Mouse (Mus musculus): Measurements from ENCODE around the gene Plau. TPM values are rescaled to one million over a fixed set of nuclear protein-coding genes. Genes with fewer than 3 reads are reported as not detected.

The Plau gene
- total RNA-seq, 2 experiments from 2014 or later = 6.5 to 9.6 TPM

- Histone ChIP-seq H3K27ac (peak overlapping the region; percentile 10; the same call in 1 of the 2 replicates), H3K4me3 (no peak overlapping the region)
- intact Hi-C loops (cut with DNase I) = no loop called here
- TF ChIP-seq CTCF (IDR thresholded peaks at IDR 0.05) = no peak
- DNase-seq (ENCODE audit: extremely low spot score in 1 of 2, low spot score in 2 of 2) = no peak
These were observed 2.9 kb upstream of the Plau start for GRCm38 (mm10) chr14:20833525-20833924.

DNA sequence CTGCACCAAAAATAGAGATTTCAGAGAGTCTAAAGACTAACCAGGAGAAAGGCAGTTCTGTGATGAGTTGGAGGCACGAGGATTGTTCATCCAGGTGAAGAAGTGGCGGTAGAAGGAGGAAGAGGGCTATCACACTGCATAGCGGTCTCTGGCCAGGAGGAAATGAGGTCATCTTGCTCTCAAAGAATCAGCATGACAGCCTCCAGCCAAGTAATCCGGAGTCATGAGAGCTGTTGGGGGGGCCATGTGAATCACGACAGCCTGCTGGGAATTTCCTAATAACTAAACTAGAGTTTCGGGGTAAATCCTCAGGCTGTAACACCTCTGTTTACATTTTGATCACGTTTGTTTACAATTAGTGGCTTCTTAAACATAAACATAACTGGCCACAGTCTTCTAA, 2.3 kb upstream of the Plau start:
- Histone ChIP-seq H3K4me3 (no peak overlapping the region), H3K27ac (peak overlapping the region; percentile 29; the same call in 1 of the 2 replicates)
- intact Hi-C loops (cut with DNase I) = no loop called here
- DNase-seq (ENCODE audit: extremely low spot score in 1 of 2, low spot score in 2 of 2) = no peak
- no peak for TF ChIP-seq CTCF (IDR thresholded peaks at IDR 0.05)

DNA sequence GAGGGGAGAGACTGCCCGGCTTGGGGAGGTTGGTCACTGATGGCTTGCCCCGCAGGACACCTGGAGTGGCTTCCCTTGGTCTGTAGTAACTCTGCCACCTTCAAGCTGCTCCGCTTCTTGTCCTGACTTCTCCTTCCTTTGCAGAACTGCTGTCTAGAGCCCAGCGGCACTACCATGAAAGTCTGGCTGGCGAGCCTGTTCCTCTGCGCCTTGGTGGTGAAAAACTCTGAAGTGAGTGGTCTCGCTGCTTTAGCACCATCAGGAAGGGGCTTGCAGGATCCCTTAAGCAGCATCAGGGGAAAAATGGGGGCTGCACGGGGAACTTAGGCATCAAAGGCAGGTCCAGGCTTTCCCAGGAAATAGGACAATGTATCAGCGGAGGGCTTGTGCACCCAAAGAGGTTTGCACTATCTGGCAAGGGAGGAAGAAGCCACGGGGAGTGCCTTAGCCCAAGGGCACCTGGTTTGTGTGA, 481 bp downstream of the Plau start:
- TF ChIP-seq CTCF (IDR thresholded peaks at IDR 0.05) = no peak
- intact Hi-C loops (cut with DNase I) = no loop called here
- Histone ChIP-seq H3K4me3 (peak overlapping the region; percentile 62), H3K27ac (peak overlapping the region; percentile 76)
- no peak for DNase-seq (ENCODE audit: extremely low spot score in 1 of 2, low spot score in 2 of 2)

- Histone ChIP-seq H3K4me3 (0 out of 2 replicates have a peak overlapping the region, but pooled peaks have one; percentile 22), H3K27ac (no peak overlapping the region)
- intact Hi-C loops (cut with DNase I) = no loop called here
- TF ChIP-seq CTCF (IDR thresholded peaks at IDR 0.05) = no peak
- DNase-seq (ENCODE audit: extremely low spot score in 1 of 2, low spot score in 2 of 2) = no peak
These were observed 1.2 kb downstream of the Plau start for GRCm38 (mm10) chr14:20837681-20838080.

DNA sequence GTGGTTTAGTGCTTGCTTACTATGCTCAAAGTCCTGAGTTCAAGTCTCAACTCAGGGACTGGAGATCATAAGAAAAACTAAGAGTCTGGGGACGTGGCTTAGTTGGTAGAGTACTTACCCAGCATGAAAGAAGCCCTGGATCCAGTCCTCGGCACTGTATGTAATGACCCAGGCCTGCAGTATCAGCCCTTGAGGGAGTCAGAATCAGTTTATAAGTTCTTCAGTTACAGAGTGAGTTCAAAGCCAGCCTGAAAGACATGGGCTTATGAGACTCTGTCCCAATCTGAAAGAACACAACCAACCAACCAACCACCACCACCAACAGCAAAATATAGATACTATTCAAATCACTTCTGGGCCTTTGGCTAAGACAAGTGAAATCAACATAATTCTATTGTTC, 5.1 kb downstream of the Plau start:
- no peak for TF ChIP-seq CTCF (IDR thresholded peaks at IDR 0.05)
- no peak for DNase-seq (ENCODE audit: extremely low spot score in 1 of 2, low spot score in 2 of 2)
- Histone ChIP-seq H3K27ac (no peak overlapping the region), H3K4me3 (no peak overlapping the region)
- intact Hi-C loops (cut with DNase I) = loop anchor here (5.0 kb wide), 1 partner anchor 34 kb away; no protein-coding TSS in a partner anchor

- intact Hi-C loops (cut with DNase I) = loop anchor here (5.0 kb wide), 1 partner anchor 35 kb away; no protein-coding TSS in a partner anchor
These were observed 6.2 kb downstream of the Plau start for GRCm38 (mm10) chr14:20842629-20843028.

GRCm38 (mm10) chr14:20844126-20844525, 7.7 kb downstream of the Plau start:
- Histone ChIP-seq H3K27ac (no peak overlapping the region), H3K4me3 (no peak overlapping the region)
- intact Hi-C loops (cut with DNase I) = loop anchor here (5.0 kb wide), 1 partner anchor 37 kb away; no protein-coding TSS in a partner anchor
- no peak for DNase-seq (ENCODE audit: extremely low spot score in 1 of 2, low spot score in 2 of 2)
- TF ChIP-seq CTCF (IDR thresholded peaks at IDR 0.05) = no peak

More at GRCm38 (mm10) chr14:20842629-20843028, 6.2 kb downstream of the Plau start:
- no peak overlapping the region for H3K27ac ChIP-seq
- TF ChIP-seq CTCF (IDR thresholded peaks at IDR 0.05) = no peak
- H3K4me3 ChIP-seq = no peak overlapping the region
- no peak for DNase-seq (ENCODE audit: extremely low spot score in 1 of 2, low spot score in 2 of 2)

- no peak for DNase-seq (ENCODE audit: extremely low spot score in 1 of 2, low spot score in 2 of 2)
- no peak for TF ChIP-seq CTCF (IDR thresholded peaks at IDR 0.05)
- Histone ChIP-seq H3K27ac (no peak overlapping the region), H3K4me3 (no peak overlapping the region)
- intact Hi-C loops (cut with DNase I) = loop anchor here (5.0 kb wide), 1 partner anchor 38 kb away; no protein-coding TSS in a partner anchor
These were observed 8.5 kb downstream of the Plau start for GRCm38 (mm10) chr14:20844671-20845576.

DNA sequence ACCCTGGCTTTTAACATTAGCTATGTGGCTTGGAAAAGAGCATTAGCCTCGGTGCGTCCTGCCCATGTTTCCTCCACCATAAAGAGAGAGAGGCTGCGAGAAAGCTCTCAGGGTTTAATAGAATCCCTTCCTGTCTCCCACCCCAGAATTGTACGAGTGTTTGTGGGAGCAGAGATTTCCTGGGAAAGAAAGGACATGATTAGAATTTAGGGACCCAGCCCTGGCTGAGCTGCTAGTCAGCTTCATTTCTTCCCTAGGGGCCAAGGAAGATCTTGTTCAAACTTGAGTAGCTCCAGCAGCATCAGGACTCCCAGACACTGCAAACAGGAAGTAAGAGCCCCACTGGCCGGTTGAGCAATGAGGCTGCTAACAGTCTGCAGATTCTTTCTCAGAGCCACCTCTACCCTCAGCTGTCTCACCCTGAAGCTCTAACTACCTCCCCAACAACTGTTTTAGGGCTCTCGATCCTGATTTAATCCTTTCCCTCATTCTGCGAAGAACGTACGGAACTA, 9.2 kb downstream of the Plau start:
- intact Hi-C loops (cut with DNase I) = no loop called here
- H3K27ac ChIP-seq = no peak overlapping the region; the same call in 1 of the 2 replicates
- no peak for DNase-seq (ENCODE audit: extremely low spot score in 1 of 2, low spot score in 2 of 2)
- no peak for TF ChIP-seq CTCF (IDR thresholded peaks at IDR 0.05)
- no peak overlapping the region for H3K4me3 ChIP-seq

GRCm38 (mm10) chr14:20846214-20846613, 9.8 kb downstream of the Plau start:
- no peak overlapping the region for H3K4me3 ChIP-seq
- no peak for DNase-seq (ENCODE audit: extremely low spot score in 1 of 2, low spot score in 2 of 2)
- no peak overlapping the region; the same call in 1 of the 2 replicates for H3K27ac ChIP-seq
- TF ChIP-seq CTCF (IDR thresholded peaks at IDR 0.05) = no peak
- intact Hi-C loops (cut with DNase I) = no loop called here

DNA sequence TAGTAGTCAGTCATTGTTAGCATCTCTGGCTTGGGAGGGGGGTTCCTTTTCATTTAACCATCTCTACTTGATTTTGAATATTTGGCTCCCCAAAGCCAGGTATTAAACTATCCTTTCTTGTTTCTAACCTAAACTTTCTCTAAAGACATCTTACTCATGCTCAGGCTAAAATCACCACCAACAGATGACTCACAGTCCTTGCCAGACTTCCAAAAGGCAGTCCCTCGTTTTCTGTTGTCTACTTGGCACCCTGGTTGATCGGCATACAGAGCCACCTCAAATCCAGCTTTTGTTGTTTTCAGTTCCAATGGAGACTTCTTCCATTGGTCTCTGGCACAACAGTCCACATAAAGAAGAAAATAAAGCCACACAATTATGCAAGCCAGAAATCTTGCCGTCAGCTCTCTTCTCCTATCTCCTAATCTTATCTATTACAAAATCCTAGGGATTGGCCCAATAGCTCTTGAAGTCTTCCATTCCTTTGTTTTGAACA, 11.2 kb downstream of the Plau start:
- Histone ChIP-seq H3K27ac (no peak overlapping the region), H3K4me3 (no peak overlapping the region)
- no peak for DNase-seq (ENCODE audit: extremely low spot score in 1 of 2, low spot score in 2 of 2)
- intact Hi-C loops (cut with DNase I) = no loop called here
- TF ChIP-seq CTCF (IDR thresholded peaks at IDR 0.05) = no peak

GRCm38 (mm10) chr14:20849753-20850152, 13.3 kb downstream of the Plau start:
- no peak for DNase-seq (ENCODE audit: extremely low spot score in 1 of 2, low spot score in 2 of 2)
- Histone ChIP-seq H3K27ac (no peak overlapping the region), H3K4me3 (no peak overlapping the region)
- intact Hi-C loops (cut with DNase I) = no loop called here
- no peak for TF ChIP-seq CTCF (IDR thresholded peaks at IDR 0.05)

Data from left cerebral cortex, adult 2 months (tissue).